Mouse (Mus musculus): ENCODE measurements around the gene Aak1. TPM values are rescaled to one million over a fixed set of nuclear protein-coding genes. Genes with fewer than 3 reads are reported as not detected.

The Aak1 gene
- total and polyA plus RNA-seq, 3 experiments: 2.8 to 21.0 (median 7.1) TPM

DNA sequence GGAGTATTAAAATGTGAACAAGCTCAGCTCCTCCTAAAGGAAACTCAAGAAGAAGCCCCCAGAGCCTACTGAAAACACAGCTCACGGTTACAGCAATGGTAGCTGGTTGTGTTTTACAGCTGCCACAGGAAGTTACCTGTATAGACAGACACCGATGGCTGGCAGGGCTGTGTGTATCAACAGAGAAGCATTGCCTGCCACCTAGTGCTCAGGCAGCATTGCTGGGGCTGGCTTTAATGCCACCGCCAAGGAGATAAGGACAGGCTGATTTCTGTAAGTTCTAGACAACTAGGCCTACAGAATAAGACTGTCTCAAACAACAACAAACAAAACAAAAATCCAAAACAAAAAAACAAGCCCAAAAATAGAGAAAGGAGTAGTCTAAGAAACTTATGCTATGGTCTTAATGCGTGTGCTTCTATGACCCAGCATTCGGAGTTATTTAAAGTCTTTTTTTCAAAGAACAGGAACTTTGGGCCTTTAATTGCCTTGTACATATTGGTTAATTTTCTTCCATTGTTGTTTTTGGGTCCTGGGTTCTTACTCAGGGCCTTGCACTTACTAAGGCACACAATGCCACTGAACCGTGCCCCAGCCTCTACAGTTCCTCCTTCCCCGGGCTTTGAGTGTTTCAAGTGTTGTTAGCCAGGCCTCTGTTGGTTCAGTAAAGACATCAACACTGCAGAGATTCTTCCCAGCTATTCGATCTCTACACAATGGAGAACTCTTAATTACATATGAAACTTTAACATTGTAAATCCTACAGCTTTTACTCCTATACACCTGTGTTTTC is 136.2 kb downstream of the Aak1 start:
- in situ Hi-C loops (cut with MboI; ENCODE audit: low pct_ligation_motif_present, low pct_unique_long_range_greater_than_20kb, low sequenced_read_pairs) (no loop called here), dilution Hi-C loops (cut with MboI; ENCODE audit: extremely low pct_ligation_motif_present, extremely low pct_unique_long_range_greater_than_20kb, low sequenced_read_pairs) (no loop called here)
- no peak overlapping the region for H3K9ac ChIP-seq (ENCODE audit: insufficient read depth, low read depth)
- no peak for DNase-seq (ENCODE audit: extremely low read depth)
- no peak overlapping the region for H3K4me2 ChIP-seq (ENCODE audit: insufficient read depth, low read depth, poor library complexity, severe bottlenecking)
- H3K36me3 ChIP-seq (replicated peaks in 1 of 2; ENCODE audit: control insufficient read depth in 1 of 2, insufficient read depth in 1 of 2, low read length in 1 of 2): peaks cover 2 to 59% of the 10 kb centered on the region in 2 experiments
- H3K79me2 ChIP-seq (replicated peaks; ENCODE audit: control insufficient read depth, extremely low read depth, insufficient read depth, poor library complexity, severe bottlenecking): no peaks in the 10 kb centered on the region
- TF ChIP-seq CTCF (conservative IDR thresholded peaks at IDR 0.05 in 1 of 2, IDR thresholded peaks at IDR 0.05 in 1 of 2; ENCODE audit: low read depth in 2 of 2, low read length in 2 of 2) (peak in 1 of 2 experiments; percentile 36; a peak in 1 of 4 replicates), RAD21 (IDR thresholded peaks at IDR 0.05; ENCODE audit: low read depth, low read length) (peak; percentile 16), MAX (IDR thresholded peaks at IDR 0.05; ENCODE audit: low read length) (no peak), MXI1 (IDR thresholded peaks at IDR 0.05; ENCODE audit: low read depth, low read length) (no peak), RCOR1 (conservative IDR thresholded peaks at IDR 0.05; ENCODE audit: low read depth, low read length) (no peak), IRF4 (IDR thresholded peaks at IDR 0.05; ENCODE audit: low read depth, low read length) (no peak), JUND (conservative IDR thresholded peaks at IDR 0.05; ENCODE audit: low read depth, low read length) (no peak), EP300 (IDR thresholded peaks at IDR 0.05; ENCODE audit: low read length) (no peak), MAFK (IDR thresholded peaks at IDR 0.05; ENCODE audit: insufficient replicate concordance, low read length) (no peak), TCF12 (IDR thresholded peaks at IDR 0.05; ENCODE audit: low read depth, low read length) (no peak), ZNF384 (IDR thresholded peaks at IDR 0.05; ENCODE audit: low read depth, low read length) (no peak)
- H3K4me3 ChIP-seq (replicated peaks in 1 of 3; ENCODE audit: low read depth in 2 of 3, low read length in 2 of 3, poor library complexity in 1 of 3): no peak overlapping the region
- H3K4me1 ChIP-seq (ENCODE audit: control insufficient read depth in 1 of 2, insufficient read depth in 2 of 2): peaks cover 0 to 9% of the 10 kb centered on the region in 2 experiments; a peak in 2 of 4 replicates
- no peaks in the 10 kb centered on the region for H3K9me3 ChIP-seq (replicated peaks; ENCODE audit: low read length)
- H3K27ac ChIP-seq (ENCODE audit: insufficient read depth, low read depth): no peak overlapping the region
- H3K27me3 ChIP-seq (replicated peaks): no peaks in the 10 kb centered on the region

DNA sequence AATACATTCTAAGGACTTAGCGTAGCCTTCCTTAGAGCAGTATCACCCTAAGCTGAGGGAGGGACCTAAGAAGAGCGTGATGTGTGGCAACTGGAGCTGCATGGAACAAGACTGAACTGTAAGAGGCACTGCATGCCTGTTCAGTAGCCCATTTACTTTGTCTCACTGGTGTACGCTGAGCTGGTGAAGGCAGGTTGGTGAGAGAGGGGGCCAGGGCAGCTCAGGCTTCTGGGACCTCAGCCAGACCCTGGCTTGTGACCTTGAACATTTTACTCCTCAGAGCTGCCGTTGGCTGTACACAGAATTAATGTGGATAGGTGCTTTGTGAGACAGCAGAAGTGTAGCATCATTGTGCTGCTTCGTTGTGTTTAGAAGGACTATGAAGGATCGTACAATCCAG is 140.3 kb downstream of the Aak1 start:
- Histone ChIP-seq H3K79me2 (replicated peaks; ENCODE audit: control insufficient read depth, extremely low read depth, insufficient read depth, poor library complexity, severe bottlenecking) (no peaks in the 10 kb centered on the region), H3K36me3 (replicated peaks in 1 of 2; ENCODE audit: control insufficient read depth in 1 of 2, insufficient read depth in 1 of 2, low read length in 1 of 2) (peaks cover 5 to 53% of the 10 kb centered on the region in 2 experiments), H3K27me3 (replicated peaks) (no peaks in the 10 kb centered on the region), H3K9me3 (replicated peaks; ENCODE audit: low read length) (no peaks in the 10 kb centered on the region), H3K4me1 (ENCODE audit: control insufficient read depth in 1 of 2, insufficient read depth in 2 of 2) (peaks cover 0 to 9% of the 10 kb centered on the region in 2 experiments; a peak in 2 of 4 replicates), H3K27ac (ENCODE audit: insufficient read depth, low read depth) (no peak overlapping the region), H3K9ac (ENCODE audit: insufficient read depth, low read depth) (no peak overlapping the region), H3K4me2 (ENCODE audit: insufficient read depth, low read depth, poor library complexity, severe bottlenecking) (no peak overlapping the region), H3K4me3 (replicated peaks in 1 of 3; ENCODE audit: low read depth in 2 of 3, low read length in 2 of 3, poor library complexity in 1 of 3) (no peak overlapping the region)
- in situ Hi-C loops (cut with MboI; ENCODE audit: low pct_ligation_motif_present, low pct_unique_long_range_greater_than_20kb, low sequenced_read_pairs) (no loop called here), dilution Hi-C loops (cut with MboI; ENCODE audit: extremely low pct_ligation_motif_present, extremely low pct_unique_long_range_greater_than_20kb, low sequenced_read_pairs) (no loop called here)
- TF ChIP-seq JUND (conservative IDR thresholded peaks at IDR 0.05; ENCODE audit: low read depth, low read length) (no peak), SMC3 (IDR thresholded peaks at IDR 0.05; ENCODE audit: low read depth, low read length) (no peak), UBTF (IDR thresholded peaks at IDR 0.05; ENCODE audit: low read depth, low read length) (no peak), ZMIZ1 (IDR thresholded peaks at IDR 0.05; ENCODE audit: low read depth, low read length) (no peak), MAX (IDR thresholded peaks at IDR 0.05; ENCODE audit: low read length) (no peak), EP300 (IDR thresholded peaks at IDR 0.05; ENCODE audit: low read length) (no peak), SIN3A (IDR thresholded peaks at IDR 0.05; ENCODE audit: low read length) (no peak), ZC3H11A (IDR thresholded peaks at IDR 0.05; ENCODE audit: low read depth, low read length) (no peak), HCFC1 (IDR thresholded peaks at IDR 0.05; ENCODE audit: low read depth, low read length) (no peak), MYC (IDR thresholded peaks at IDR 0.05; ENCODE audit: low read depth, low read length) (no peak), MAZ (IDR thresholded peaks at IDR 0.05; ENCODE audit: low read depth, low read length) (no peak), USF1 (IDR thresholded peaks at IDR 0.05; ENCODE audit: low read depth, low read length) (no peak), POLR2A (IDR thresholded peaks at IDR 0.05; ENCODE audit: low read depth, low read length) (no peak), KAT2A (IDR thresholded peaks at IDR 0.05; ENCODE audit: insufficient replicate concordance, low read length) (no peak), ZNF384 (IDR thresholded peaks at IDR 0.05; ENCODE audit: low read depth, low read length) (no peak), USF2 (conservative IDR thresholded peaks at IDR 0.05; ENCODE audit: low read depth, low read length) (no peak), CTCF (conservative IDR thresholded peaks at IDR 0.05 in 1 of 2, IDR thresholded peaks at IDR 0.05 in 1 of 2; ENCODE audit: low read depth in 2 of 2, low read length in 2 of 2) (no peak)
- DNase-seq (ENCODE audit: extremely low read depth): no peak
